Comparison of ENCODE assay signal across 8 mouse cellular contexts in genomic region chr13:76055391-76056232, GRCm38 (mm10). TPM values are rescaled to one million over a fixed set of nuclear protein-coding genes. Genes with fewer than 3 reads are reported as not detected.
DNase-seq lines count a peak whose midpoint lies in the region; ATAC-seq and TF ChIP-seq lines count a peak whose summit lies in the region.

No protein-coding gene starts in this region.

- H3K9ac ChIP-seq in embryonic facial prominence, embryonic 13.5 days: peak overlapping the region; percentile 54
- H3K9ac ChIP-seq in heart, postnatal 0 days (replicated peaks; ENCODE audit: low read depth, low read length): peak overlapping the region; percentile 28; the same call in 1 of the 2 replicates
- H3K9ac ChIP-seq in liver, embryonic 14.5 days (replicated peaks): peak overlapping the region; percentile 73
- peak overlapping the region; percentile 44 for H3K9ac ChIP-seq in neural tube, embryonic 11.5 days (ENCODE audit: low read length)

- peak; percentile 59; the same call in 1 of the 2 replicates for ATAC-seq in embryonic facial prominence, embryonic 13.5 days (ENCODE audit: insufficient number of reproducible peaks, insufficient read depth, low FRiP score, low TSS enrichment, low read depth)
- ATAC-seq in heart, postnatal 0 days (ENCODE audit: insufficient read depth, low read depth): no peak
- peak; percentile 89 for ATAC-seq in liver, embryonic 14.5 days (ENCODE audit: insufficient read depth)
- ATAC-seq in neural tube, embryonic 11.5 days (ENCODE audit: insufficient read depth, low FRiP score, low TSS enrichment): peak; percentile 61

- no peak for TF ChIP-seq EP300 in heart, postnatal 0 days (IDR thresholded peaks at IDR 0.05; ENCODE audit: low read depth)
- no peak for TF ChIP-seq EP300 in liver, embryonic 14.5 days (IDR thresholded peaks at IDR 0.05; ENCODE audit: low read depth)

- H3K9me3 ChIP-seq in embryonic facial prominence, embryonic 13.5 days: no peaks in the 10 kb centered on the region
- H3K9me3 ChIP-seq in heart, postnatal 0 days (replicated peaks; ENCODE audit: control insufficient read depth, low read length): no peaks in the 10 kb centered on the region
- H3K9me3 ChIP-seq in liver, embryonic 14.5 days (ENCODE audit: control insufficient read depth, low read length): no peaks in the 10 kb centered on the region
- no peaks in the 10 kb centered on the region for H3K9me3 ChIP-seq in neural tube, embryonic 11.5 days (ENCODE audit: control insufficient read depth, low read length)

- peak overlapping the region; percentile 97 for H3K4me2 ChIP-seq in embryonic facial prominence, embryonic 13.5 days
- H3K4me2 ChIP-seq in heart, postnatal 0 days (ENCODE audit: low read depth, low read length): peak overlapping the region; percentile 78
- H3K4me2 ChIP-seq in liver, embryonic 14.5 days (ENCODE audit: low read depth): peak overlapping the region; percentile 94
- peak overlapping the region; percentile 98 for H3K4me2 ChIP-seq in neural tube, embryonic 11.5 days (ENCODE audit: low read depth)

- H3K27me3 ChIP-seq in embryonic facial prominence, embryonic 13.5 days: peaks cover 66% of the 10 kb centered on the region
- H3K27me3 ChIP-seq in heart, postnatal 0 days (ENCODE audit: control insufficient read depth, insufficient read depth, low read length): peaks cover 47% of the 10 kb centered on the region
- peaks cover 9% of the 10 kb centered on the region for H3K27me3 ChIP-seq in liver, embryonic 14.5 days (ENCODE audit: control insufficient read depth, insufficient read depth, low read length)
- peaks cover 27% of the 10 kb centered on the region for H3K27me3 ChIP-seq in neural tube, embryonic 11.5 days (ENCODE audit: control insufficient read depth, insufficient read depth, low read length)

- DNase-seq in urinary bladder, postnatal 25 days (ENCODE audit: low spot score): peak; percentile 5
- DNase-seq in urinary bladder, postnatal 14 days (ENCODE audit: low spot score): no peak
- DNase-seq in heart, postnatal 0 days (ENCODE audit: low spot score): no peak
- DNase-seq in kidney, postnatal 25 days: peak; percentile 22 to 50
- peak; percentile 65 to 76 (median 69) for DNase-seq in liver, embryonic 14.5 days (ENCODE audit: low read depth in 3 of 3, low spot score in 3 of 3)
- peak; percentile 54 for DNase-seq in neural tube, embryonic 11.5 days (ENCODE audit: low spot score)
- peak; percentile 6 for DNase-seq in thymus, postnatal 0 days (ENCODE audit: low spot score)

- no peak for TF ChIP-seq CTCF in heart, postnatal 0 days (IDR thresholded peaks at IDR 0.05; ENCODE audit: low read depth)
- TF ChIP-seq CTCF in liver, embryonic 14.5 days (IDR thresholded peaks at IDR 0.05; ENCODE audit: low read depth): no peak

- H3K4me3 ChIP-seq in embryonic facial prominence, embryonic 13.5 days: peak overlapping the region; percentile 50
- H3K4me3 ChIP-seq in heart, postnatal 0 days (ENCODE audit: low read depth, low read length): peak overlapping the region; percentile 51
- peak overlapping the region; percentile 69 to 75 for H3K4me3 ChIP-seq in liver, embryonic 14.5 days (ENCODE audit: insufficient read depth in 1 of 2, low read depth in 2 of 2, low read length in 2 of 2)
- H3K4me3 ChIP-seq in neural tube, embryonic 11.5 days (ENCODE audit: low read depth, low read length): peak overlapping the region; percentile 45

- H3K36me3 ChIP-seq in embryonic facial prominence, embryonic 13.5 days: no peaks in the 10 kb centered on the region
- H3K36me3 ChIP-seq in heart, postnatal 0 days (replicated peaks; ENCODE audit: control insufficient read depth, insufficient read depth, low read length): no peaks in the 10 kb centered on the region
- H3K36me3 ChIP-seq in liver, embryonic 14.5 days (replicated peaks; ENCODE audit: control insufficient read depth, insufficient read depth, low read depth): no peaks in the 10 kb centered on the region
- no peaks in the 10 kb centered on the region for H3K36me3 ChIP-seq in neural tube, embryonic 11.5 days (ENCODE audit: control insufficient read depth, insufficient read depth, low read length)

- peaks cover 17% of the 10 kb centered on the region for H3K4me1 ChIP-seq in embryonic facial prominence, embryonic 13.5 days
- H3K4me1 ChIP-seq in heart, postnatal 0 days (ENCODE audit: control insufficient read depth, insufficient read depth): peaks cover 11% of the 10 kb centered on the region
- H3K4me1 ChIP-seq in liver, embryonic 14.5 days (replicated peaks; ENCODE audit: control insufficient read depth in 2 of 2, insufficient read depth in 2 of 2, low read length in 1 of 2): peaks cover 13% of the 10 kb centered on the region in 2 experiments
- H3K4me1 ChIP-seq in neural tube, embryonic 11.5 days (ENCODE audit: control insufficient read depth, insufficient read depth, low read length): peaks cover 4% of the 10 kb centered on the region; the same call in 1 of the 2 replicates

- no peak overlapping the region for H3K27ac ChIP-seq in embryonic facial prominence, embryonic 13.5 days
- no peak overlapping the region for H3K27ac ChIP-seq in heart, postnatal 0 days (ENCODE audit: low read depth)
- H3K27ac ChIP-seq in liver, embryonic 14.5 days: peak overlapping the region; percentile 51
- no peak overlapping the region for H3K27ac ChIP-seq in neural tube, embryonic 11.5 days (ENCODE audit: low read depth, low read length)

- WGBS in embryonic facial prominence, embryonic 13.5 days: under 1% methylated on average over 59 of the region's 59 CpGs
- 1% methylated on average over 55 of the region's 59 CpGs for WGBS in heart, postnatal 0 days
- WGBS in liver, embryonic 14.5 days (ENCODE audit: insufficient replicate concordance): under 1% methylated on average over 57 of the region's 59 CpGs
- WGBS in neural tube, embryonic 11.5 days: under 1% methylated on average over 54 of the region's 59 CpGs

RNA-seq across cellular contexts. Expression of gene Gpr150, which starts 1.2 kb away (rescaled TPM):
- polyA plus RNA-seq in embryonic facial prominence, embryonic 13.5 days (2015; fragmentation: Nextera tagmentation; extraction: Ambion mirVana): 0.12 TPM in 1 of 2 replicates, not detected in the other
- not detected in 2 replicates for total RNA-seq in heart, postnatal 0 days (2014; rRNA removed; ENCODE audit: low replicate concordance)
- 0.07 TPM in 1 of 2 replicates, not detected in the other for polyA plus RNA-seq in heart, postnatal 0 days (2015; fragmentation: Nextera tagmentation; extraction: Ambion mirVana)
- 1.7 TPM in 2 replicates for polyA plus RNA-seq in liver, embryonic 14.5 days (2012; rRNA removed)
- 2.0 and 2.3 TPM in 2 replicates for polyA plus RNA-seq in liver, embryonic 14.5 days (2014; fragmentation: Nextera tagmentation; extraction: Ambion mirVana)
- polyA plus RNA-seq in neural tube, embryonic 11.5 days (2014; fragmentation: Nextera tagmentation; extraction: Ambion mirVana): 0.31 and 0.65 TPM in 2 replicates
- polyA plus RNA-seq in thymus, postnatal 0 days (2015; fragmentation: Nextera tagmentation; extraction: Ambion mirVana): 0.26 and 0.36 TPM in 2 replicates

RNA-seq across cellular contexts. Expression of gene Rfesd, which starts 37.1 kb away (rescaled TPM):
- 19.9 and 21.6 TPM in 2 replicates for polyA plus RNA-seq in embryonic facial prominence, embryonic 13.5 days (2015; fragmentation: Nextera tagmentation; extraction: Ambion mirVana)
- 4.1 and 16.0 TPM in 2 replicates for total RNA-seq in heart, postnatal 0 days (2014; rRNA removed; ENCODE audit: low replicate concordance)
- 17.0 and 18.9 TPM in 2 replicates for polyA plus RNA-seq in heart, postnatal 0 days (2015; fragmentation: Nextera tagmentation; extraction: Ambion mirVana)
- polyA plus RNA-seq in liver, embryonic 14.5 days (2012; rRNA removed): 20.2 and 42.7 TPM in 2 replicates
- 214 and 228 TPM in 2 replicates for polyA plus RNA-seq in liver, embryonic 14.5 days (2014; fragmentation: Nextera tagmentation; extraction: Ambion mirVana)
- 14.8 and 16.7 TPM in 2 replicates for polyA plus RNA-seq in neural tube, embryonic 11.5 days (2014; fragmentation: Nextera tagmentation; extraction: Ambion mirVana)
- polyA plus RNA-seq in thymus, postnatal 0 days (2015; fragmentation: Nextera tagmentation; extraction: Ambion mirVana): 28.1 and 30.0 TPM in 2 replicates

RNA-seq across cellular contexts. Expression of gene Arsk, which starts 42.8 kb away (rescaled TPM):
- polyA plus RNA-seq in embryonic facial prominence, embryonic 13.5 days (2015; fragmentation: Nextera tagmentation; extraction: Ambion mirVana): 10.6 TPM in 2 replicates
- total RNA-seq in heart, postnatal 0 days (2014; rRNA removed; ENCODE audit: low replicate concordance): 1.4 and 2.9 TPM in 2 replicates
- 2.4 and 2.7 TPM in 2 replicates for polyA plus RNA-seq in heart, postnatal 0 days (2015; fragmentation: Nextera tagmentation; extraction: Ambion mirVana)
- polyA plus RNA-seq in liver, embryonic 14.5 days (2012; rRNA removed): 1.2 and 1.5 TPM in 2 replicates
- polyA plus RNA-seq in liver, embryonic 14.5 days (2014; fragmentation: Nextera tagmentation; extraction: Ambion mirVana): 2.6 and 3.0 TPM in 2 replicates
- polyA plus RNA-seq in neural tube, embryonic 11.5 days (2014; fragmentation: Nextera tagmentation; extraction: Ambion mirVana): 5.3 and 6.6 TPM in 2 replicates
- 4.6 and 5.4 TPM in 2 replicates for polyA plus RNA-seq in thymus, postnatal 0 days (2015; fragmentation: Nextera tagmentation; extraction: Ambion mirVana)

RNA-seq across cellular contexts. Expression of gene Ttc37, which starts 42.9 kb away (rescaled TPM):
- 15.9 and 16.4 TPM in 2 replicates for polyA plus RNA-seq in embryonic facial prominence, embryonic 13.5 days (2015; fragmentation: Nextera tagmentation; extraction: Ambion mirVana)
- 10.5 and 21.5 TPM in 2 replicates for total RNA-seq in heart, postnatal 0 days (2014; rRNA removed; ENCODE audit: low replicate concordance)
- polyA plus RNA-seq in heart, postnatal 0 days (2015; fragmentation: Nextera tagmentation; extraction: Ambion mirVana): 3.9 and 4.0 TPM in 2 replicates
- polyA plus RNA-seq in liver, embryonic 14.5 days (2012; rRNA removed): 3.2 and 4.0 TPM in 2 replicates
- polyA plus RNA-seq in liver, embryonic 14.5 days (2014; fragmentation: Nextera tagmentation; extraction: Ambion mirVana): 5.0 and 6.4 TPM in 2 replicates
- 15.8 and 17.1 TPM in 2 replicates for polyA plus RNA-seq in neural tube, embryonic 11.5 days (2014; fragmentation: Nextera tagmentation; extraction: Ambion mirVana)
- polyA plus RNA-seq in thymus, postnatal 0 days (2015; fragmentation: Nextera tagmentation; extraction: Ambion mirVana): 9.4 and 10.8 TPM in 2 replicates

Comparison
In these comparisons a context has a peak if more than half of its experiments do, and no peak if none do; other contexts are left out.
1. DNase-seq: peak in urinary bladder, postnatal 25 days (single experiment), kidney, postnatal 25 days (2 of 2), liver, embryonic 14.5 days (3 of 3), neural tube, embryonic 11.5 days (single experiment) and thymus, postnatal 0 days (single experiment); none in urinary bladder, postnatal 14 days (single experiment) and heart, postnatal 0 days (single experiment).
2. Peak in every context shown above with its lines, with median percentiles within 50 percentile points of each other: H3K4me2 ChIP-seq, H3K4me3 ChIP-seq and H3K9ac ChIP-seq.